Mouse (Mus musculus): Measurements from ENCODE around the gene N4bp2l2.

N4bp2l2 gene

DNA sequence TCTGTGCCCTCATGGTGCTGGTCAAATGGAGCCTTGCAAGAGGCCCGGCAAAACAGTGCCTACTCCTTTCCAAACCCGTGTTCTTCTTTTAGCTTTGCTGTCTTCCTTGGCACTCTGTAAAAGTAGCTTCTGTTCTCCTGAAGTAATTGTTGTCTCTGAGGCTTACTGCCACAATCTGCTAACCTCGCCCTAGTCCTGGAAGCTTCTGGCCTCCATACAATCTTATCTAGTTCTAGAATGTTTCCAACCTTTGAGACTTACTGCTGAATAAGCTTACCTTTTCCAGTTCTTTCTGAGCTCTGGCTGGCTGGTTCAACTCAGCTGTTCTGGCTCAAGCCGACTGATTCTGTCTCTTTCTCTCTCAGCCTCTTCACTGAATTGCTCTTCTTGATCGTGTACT, 104.2 kb downstream of the N4bp2l2 start:
- no peak for DNase-seq (ENCODE audit: low spot score in 2 of 2)

DNA sequence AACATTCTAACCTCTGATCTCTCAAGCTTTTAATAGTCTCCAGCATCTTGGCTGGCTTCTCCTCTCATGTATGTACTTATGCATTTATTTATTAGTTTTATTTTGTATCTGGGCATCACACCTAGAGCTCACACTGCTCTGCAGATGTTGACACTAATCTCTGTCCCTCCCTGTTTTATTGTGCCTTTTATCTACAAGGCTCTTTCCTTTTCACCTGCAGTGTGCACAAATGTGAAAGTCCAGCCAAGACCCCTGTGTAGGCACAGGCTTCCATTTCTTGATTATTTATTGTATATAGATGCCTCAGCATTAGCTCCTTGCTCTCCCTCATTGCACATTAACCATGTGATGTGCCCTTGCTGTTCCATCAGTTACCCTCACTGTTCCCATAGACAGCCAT, 104.6 kb downstream of the N4bp2l2 start:
- DNase-seq (ENCODE audit: low spot score in 2 of 2), result no peak

DNA sequence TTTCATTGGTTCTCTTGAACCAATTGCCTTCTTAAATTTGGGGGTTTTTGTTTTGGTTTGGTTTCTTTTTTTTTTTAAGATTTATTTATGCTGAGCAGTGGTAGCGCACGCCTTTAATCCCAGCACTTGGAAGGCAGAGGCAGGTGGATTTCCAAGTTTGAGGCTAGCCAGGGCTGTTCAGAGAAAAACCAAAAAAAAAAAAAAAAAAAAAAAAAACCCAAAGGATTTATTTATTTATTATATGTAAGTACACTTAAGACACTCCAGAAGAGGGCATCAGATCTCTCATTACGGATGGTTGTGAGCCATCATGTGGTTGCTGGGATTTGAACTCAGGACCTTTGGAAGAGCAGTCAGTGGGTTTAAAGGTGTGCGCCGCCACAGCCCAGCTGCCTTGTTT, 105.1 kb downstream of the N4bp2l2 start:
- no peak for DNase-seq (ENCODE audit: low spot score in 2 of 2)

DNA sequence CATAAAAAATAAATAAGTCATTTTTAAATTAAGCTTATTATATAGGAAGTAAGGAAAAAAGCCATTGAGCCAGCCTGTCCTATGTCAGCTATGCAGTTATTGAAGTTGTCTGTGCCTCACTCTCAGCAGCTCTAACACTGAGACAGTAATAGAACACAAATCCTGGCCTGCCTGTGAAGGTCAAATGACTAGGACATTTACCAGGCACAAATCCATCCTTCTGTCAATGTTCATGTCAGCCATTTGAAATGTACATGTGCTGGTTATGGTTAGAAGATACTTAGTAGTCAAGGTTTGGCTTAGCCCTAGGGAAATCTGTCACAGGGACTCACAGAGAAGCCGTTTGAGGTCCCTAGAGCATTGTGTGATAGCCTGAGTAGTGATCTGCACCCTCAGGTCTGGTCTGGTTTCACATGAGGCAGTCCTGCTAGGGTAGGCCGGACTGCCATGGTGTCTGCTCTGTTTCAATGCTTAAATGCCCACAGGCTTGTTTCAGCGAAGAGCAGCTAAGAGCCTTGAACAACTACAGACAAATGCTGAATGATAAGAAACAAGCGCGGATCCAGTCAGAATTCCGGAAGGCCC, 106.4 kb downstream of the N4bp2l2 start:
- DNase-seq (ENCODE audit: low spot score in 2 of 2), result no peak
